Mouse (Mus musculus) limb, embryonic 12.5 days (tissue): ENCODE measurements around the gene Crb2. TPM values are rescaled to one million over a fixed set of nuclear protein-coding genes. Genes with fewer than 3 reads are reported as not detected.

Experiments
- ATAC-seq: fragments of 200-750 bp; cut with Nextera tagmentation; 2 replicates; pipeline ENCODE4 v1.8.0; 2017; ENCODE audit warnings: low read depth, moderate TSS enrichment; ENCODE audit not compliant: insufficient number of reproducible peaks, insufficient read depth, low FRiP score, low TSS enrichment
- H3K27ac ChIP-seq: fragments of 300-500 bp; sonication (generic); 2 replicates; pipeline ENCODE4 v1.5.1; 2016; ENCODE audit warnings: mild to moderate bottlenecking, moderate library complexity
- H3K27me3 ChIP-seq: fragments of 300-500 bp; sonication (generic); 2 replicates; pipeline ENCODE4 v1.6.1; 2016; ENCODE audit warnings: mild to moderate bottlenecking, moderate library complexity
- H3K36me3 ChIP-seq: fragments of 300-500 bp; sonication (generic); 2 replicates; pipeline ENCODE4 v1.6.1; 2016; ENCODE audit warnings: mild to moderate bottlenecking, moderate library complexity
- H3K4me1 ChIP-seq: fragments of 300-500 bp; sonication (generic); replicated peaks from 2 replicates; pipeline ENCODE4 v1.6.1; 2016
- H3K4me2 ChIP-seq: fragments of 300-500 bp; sonication (generic); 2 replicates; pipeline ENCODE4 v1.6.1; 2016; ENCODE audit warnings: mild to moderate bottlenecking, moderate library complexity
- H3K4me3 ChIP-seq: fragments of 300-500 bp; sonication (generic); replicated peaks from 2 replicates; pipeline ENCODE4 v1.5.1; 2016; ENCODE audit warnings: mild to moderate bottlenecking
- H3K9ac ChIP-seq: fragments of 300-500 bp; sonication (generic); replicated peaks from 2 replicates; pipeline ENCODE4 v1.6.1; 2016; ENCODE audit warnings: mild to moderate bottlenecking, moderate library complexity
- H3K9me3 ChIP-seq: fragments of 300-500 bp; sonication (generic); 2 replicates; pipeline ENCODE4 v1.6.1; 2016; ENCODE audit warnings: mild to moderate bottlenecking, moderate library complexity
- WGBS: fragments of 180-500 bp; shearing (Covaris S2); methylation state at CpG from one replicate; pipeline ENCODE4 v1.1.7; 2016; 5-methylcytosine and 5-hydroxymethylcytosine counted together
- polyA plus RNA-seq: library from polyadenylated mRNA; unstranded; fragments of >200 nt; fragmentation: Nextera tagmentation; extraction: Ambion mirVana; gene quantifications from 2 replicates; pipeline ENCODE4 v1.2.1, GENCODE M21; 2016

Gene Crb2
- polyA plus RNA-seq, 1 experiment from 2014 or later, result 0.95 TPM

DNA sequence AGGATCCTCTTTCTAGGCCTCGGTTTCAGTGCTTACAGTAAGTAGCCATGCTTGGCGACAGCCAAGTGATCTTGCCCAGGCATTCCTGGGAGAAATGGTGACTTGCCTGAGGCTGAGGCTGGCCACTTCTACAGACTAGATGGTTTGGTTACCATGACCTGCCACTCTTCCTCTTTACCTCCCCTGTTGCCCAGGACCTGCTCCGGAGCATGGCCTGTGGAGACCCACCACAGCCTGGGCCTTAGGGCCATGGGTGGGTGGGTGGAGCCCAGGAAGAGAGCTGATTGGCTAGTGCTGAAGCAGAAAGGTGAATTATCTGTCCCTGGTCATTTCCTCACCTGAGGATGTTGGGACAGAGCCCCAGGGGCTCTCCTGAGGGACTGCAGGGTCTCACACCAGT, 8.3 kb upstream of the Crb2 start:
- Histone ChIP-seq H3K36me3 (no peaks in the 10 kb centered on the region), H3K9me3 (no peaks in the 10 kb centered on the region), H3K27ac (peak overlapping the region; percentile 51; the same call in 1 of the 2 replicates), H3K4me2 (no peak overlapping the region), H3K9ac (no peak overlapping the region), H3K4me3 (no peak overlapping the region), H3K27me3 (peaks cover 7% of the 10 kb centered on the region; the same call in 1 of the 2 replicates), H3K4me1 (peaks cover 63% of the 10 kb centered on the region)
- 72% methylated on average over 3 of the region's 3 CpGs for WGBS
- ATAC-seq, result no peak

DNA sequence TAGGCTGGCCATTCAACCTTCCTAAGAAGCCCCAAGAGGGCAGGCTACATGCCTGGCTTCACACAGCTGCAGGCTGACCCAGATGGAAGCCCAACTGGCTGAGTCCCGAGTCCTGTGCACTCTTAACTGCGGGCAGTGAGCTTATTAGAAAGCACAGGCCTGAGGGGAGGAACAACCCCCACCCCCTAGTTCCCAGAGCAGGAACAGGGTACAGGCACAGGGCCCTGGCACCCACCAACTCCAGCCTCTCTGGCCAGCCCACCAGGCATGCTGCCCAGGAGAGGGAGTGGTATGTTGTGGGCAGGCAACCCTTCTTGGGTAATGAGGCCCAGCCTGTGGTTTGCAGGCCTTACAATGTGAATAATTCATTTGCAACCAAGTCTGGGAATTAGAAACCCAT, 7.1 kb upstream of the Crb2 start:
- Histone ChIP-seq H3K27me3 (peaks cover 12% of the 10 kb centered on the region), H3K9ac (0 out of 2 replicates have a peak overlapping the region, but pooled peaks have one; percentile 14), H3K9me3 (no peaks in the 10 kb centered on the region), H3K27ac (no peak overlapping the region), H3K36me3 (no peaks in the 10 kb centered on the region), H3K4me1 (peaks cover 63% of the 10 kb centered on the region), H3K4me2 (no peak overlapping the region), H3K4me3 (no peak overlapping the region)
- no peak for ATAC-seq
- 30% methylated on average over 2 of the region's 2 CpGs for WGBS

DNA sequence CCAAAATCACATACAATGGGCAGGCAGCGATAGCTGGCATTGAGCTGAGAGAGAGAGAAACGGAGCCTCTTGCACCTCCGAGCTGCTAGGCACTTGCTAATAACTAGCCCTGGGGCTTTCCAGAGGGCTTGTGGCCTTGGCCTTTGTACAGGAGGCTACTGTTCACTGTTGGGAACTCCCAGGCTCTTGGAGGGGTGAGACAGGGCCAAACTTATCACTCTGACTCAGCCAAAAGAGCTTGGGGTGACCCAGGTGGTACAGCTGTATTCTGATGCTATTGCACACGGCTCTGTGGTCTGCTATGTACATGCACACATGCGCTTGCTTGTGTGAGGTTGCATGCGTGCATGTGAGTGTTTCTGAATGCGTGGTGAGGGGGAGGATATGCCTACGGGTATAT, 6.3 kb upstream of the Crb2 start:
- H3K4me3 ChIP-seq, result no peak overlapping the region
- H3K4me1 ChIP-seq, result peaks cover 58% of the 10 kb centered on the region
- no peak overlapping the region for H3K4me2 ChIP-seq
- H3K27ac ChIP-seq, result no peak overlapping the region
- H3K9me3 ChIP-seq, result no peaks in the 10 kb centered on the region
- no peak overlapping the region for H3K9ac ChIP-seq
- no peaks in the 10 kb centered on the region for H3K36me3 ChIP-seq
- ATAC-seq, result no peak
- WGBS, result 87% methylated on average over 8 of the region's 8 CpGs
- H3K27me3 ChIP-seq, result peaks cover 13% of the 10 kb centered on the region

DNA sequence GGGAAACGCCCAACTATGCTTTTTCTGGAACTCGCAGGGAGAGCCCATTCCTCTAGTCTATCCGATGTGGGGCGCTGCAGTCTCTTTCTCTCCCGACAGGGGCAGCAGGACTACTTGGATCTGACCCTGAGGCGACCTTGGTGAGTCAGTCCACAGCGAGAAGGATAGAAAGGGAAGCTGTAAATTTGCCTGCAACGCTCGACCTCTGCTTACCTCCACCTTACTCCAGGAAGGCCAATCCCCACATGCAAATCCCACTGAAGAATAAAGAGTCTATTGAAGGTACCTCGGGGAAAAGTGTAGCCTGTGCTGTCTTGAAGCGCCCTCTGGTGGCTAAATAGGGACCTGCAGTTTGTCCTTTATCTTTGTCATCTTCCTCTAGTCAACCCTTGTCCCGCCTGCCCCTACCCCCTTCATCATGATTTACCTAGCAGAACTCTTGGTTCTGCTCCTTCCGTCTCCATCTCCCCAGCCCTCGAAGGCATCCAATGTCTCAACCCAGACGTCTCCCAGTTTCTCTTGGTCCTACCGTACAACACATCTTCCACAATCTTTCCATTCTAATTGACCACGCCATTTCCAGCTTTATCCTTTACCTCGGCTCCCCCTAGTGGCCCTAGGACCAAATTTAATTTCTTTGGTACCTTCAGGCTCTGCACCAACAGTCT, 4.3 kb upstream of the Crb2 start:
- peak; percentile 50 for ATAC-seq
- Histone ChIP-seq H3K4me2 (peak overlapping the region; percentile 44), H3K36me3 (no peaks in the 10 kb centered on the region), H3K27ac (no peak overlapping the region), H3K4me3 (peak overlapping the region; percentile 28), H3K27me3 (peaks cover 26% of the 10 kb centered on the region), H3K9ac (no peak overlapping the region), H3K9me3 (no peaks in the 10 kb centered on the region), H3K4me1 (peaks cover 51% of the 10 kb centered on the region)
- WGBS, result 0% methylated on average over 18 of the region's 18 CpGs

DNA sequence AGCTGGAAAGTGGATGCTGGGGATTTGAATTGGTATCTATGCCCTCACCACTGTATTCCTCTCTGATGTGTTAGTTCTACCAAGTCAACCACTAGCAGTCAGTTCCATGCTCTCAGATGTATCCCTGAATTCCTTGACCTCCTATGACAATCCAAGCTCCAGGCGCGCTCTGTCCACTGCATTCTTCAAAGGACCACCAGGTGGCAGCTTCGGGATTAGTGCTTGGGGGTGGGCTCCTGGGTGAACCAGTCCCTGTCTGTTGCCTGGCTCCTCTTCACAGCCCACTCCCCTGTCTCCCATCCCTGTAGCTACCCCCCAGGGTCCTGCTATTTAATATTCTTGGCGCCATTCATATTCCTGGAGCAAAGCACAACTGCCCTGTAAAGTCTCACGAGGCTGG, 1.5 kb upstream of the Crb2 start:
- H3K36me3 ChIP-seq, result no peaks in the 10 kb centered on the region
- no peaks in the 10 kb centered on the region for H3K9me3 ChIP-seq
- no peak overlapping the region for H3K27ac ChIP-seq
- H3K9ac ChIP-seq, result no peak overlapping the region
- ATAC-seq, result no peak
- peaks cover 40% of the 10 kb centered on the region for H3K4me1 ChIP-seq
- H3K4me2 ChIP-seq, result no peak overlapping the region
- WGBS, result 7% methylated on average over 5 of the region's 5 CpGs
- peaks cover 39% of the 10 kb centered on the region for H3K27me3 ChIP-seq
- H3K4me3 ChIP-seq, result no peak overlapping the region

DNA sequence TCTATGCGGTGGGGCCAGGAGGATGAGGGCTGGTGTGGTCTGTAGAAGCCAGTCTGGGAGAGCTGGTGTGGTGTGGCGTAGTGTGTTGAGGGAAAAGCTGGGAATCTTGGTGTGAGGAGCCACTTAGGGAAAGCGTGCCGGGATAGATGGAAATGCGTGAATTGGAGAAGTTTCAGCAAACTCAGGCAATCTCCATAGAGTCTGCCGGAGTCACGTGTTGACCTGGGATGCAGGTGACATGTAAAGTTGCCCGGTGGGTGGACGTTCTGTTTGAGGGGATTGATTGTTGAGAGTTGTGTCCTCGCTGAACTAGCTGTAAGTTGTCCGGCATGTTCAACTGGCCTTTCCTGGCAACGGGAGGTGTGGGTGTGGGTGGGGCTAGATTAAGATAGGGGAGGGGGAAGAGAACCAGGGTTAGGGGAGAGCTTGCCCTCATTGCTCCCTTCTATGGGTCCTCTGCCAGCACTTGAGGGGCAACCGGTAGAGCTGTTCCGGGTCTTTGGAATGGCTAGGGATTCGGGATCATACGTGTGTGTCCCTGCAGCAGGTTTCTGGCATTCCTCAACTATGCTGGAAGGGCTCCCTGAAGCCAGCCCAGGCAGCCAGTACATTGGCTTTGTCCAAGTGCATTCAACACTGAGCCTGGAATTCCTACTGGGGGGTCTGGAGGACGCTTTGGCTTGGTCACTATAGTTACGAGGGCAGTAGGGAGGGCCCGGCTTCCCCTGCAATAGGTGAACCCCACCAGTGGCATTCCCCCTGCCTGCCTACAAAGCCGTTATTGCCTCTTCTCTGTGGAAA, 762 bp downstream of the Crb2 start:
- H3K9ac ChIP-seq, result peak overlapping the region; percentile 47; the same call in 1 of the 2 replicates
- H3K4me3 ChIP-seq, result peak overlapping the region; percentile 31

DNA sequence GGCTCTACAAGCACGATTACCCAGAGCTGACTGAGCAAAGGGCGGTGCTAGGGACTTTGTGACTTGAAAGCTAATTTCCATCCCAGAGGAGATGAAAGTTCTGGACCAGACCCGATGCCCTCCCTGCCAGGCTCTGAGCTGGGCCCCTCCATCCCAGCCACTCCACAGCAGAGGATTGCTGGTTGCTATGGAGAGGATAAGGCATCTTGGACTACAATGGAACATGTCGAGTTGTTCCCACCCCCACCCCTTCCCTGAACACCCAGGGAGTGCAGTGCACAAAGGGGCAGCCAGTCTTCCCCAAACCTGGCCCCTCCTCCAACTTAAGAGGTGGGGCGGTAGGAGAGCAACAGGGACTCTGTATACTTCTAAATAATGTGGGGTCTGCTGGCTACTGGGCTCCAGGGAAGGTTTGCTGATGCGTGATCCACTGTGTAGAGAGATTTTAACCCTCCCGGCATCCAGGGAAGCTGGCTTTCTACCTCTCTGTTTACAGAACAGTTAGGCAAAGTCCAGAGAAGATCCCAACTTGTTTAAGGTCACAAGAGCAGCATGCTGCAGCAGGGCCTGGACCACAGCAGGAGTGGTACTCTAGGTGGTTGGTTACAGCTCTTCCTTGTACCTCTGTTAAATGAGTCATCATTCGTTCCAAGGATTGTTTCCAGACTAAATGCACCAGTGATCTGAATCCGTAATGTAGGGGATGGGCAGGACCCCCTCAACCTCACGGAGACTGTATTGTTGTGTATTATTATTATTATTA, 2.1 kb downstream of the Crb2 start:
- no peak overlapping the region for H3K4me3 ChIP-seq
- WGBS, result 42% methylated on average over 10 of the region's 10 CpGs
- ATAC-seq, result no peak
- H3K4me1 ChIP-seq, result peaks cover 57% of the 10 kb centered on the region
- H3K9ac ChIP-seq, result no peak overlapping the region
- H3K36me3 ChIP-seq, result no peaks in the 10 kb centered on the region
- no peak overlapping the region for H3K27ac ChIP-seq
- H3K9me3 ChIP-seq, result no peaks in the 10 kb centered on the region
- peaks cover 48% of the 10 kb centered on the region for H3K27me3 ChIP-seq
- H3K4me2 ChIP-seq, result no peak overlapping the region

More for the DNA sequence above, 762 bp downstream of the Crb2 start:
- peak overlapping the region; percentile 57 for H3K4me2 ChIP-seq
- peaks cover 48% of the 10 kb centered on the region for H3K27me3 ChIP-seq
- WGBS, result 8% methylated on average over 20 of the region's 20 CpGs
- H3K27ac ChIP-seq, result no peak overlapping the region
- H3K4me1 ChIP-seq, result peaks cover 51% of the 10 kb centered on the region
- ATAC-seq, result no peak
- no peaks in the 10 kb centered on the region for H3K9me3 ChIP-seq
- no peaks in the 10 kb centered on the region for H3K36me3 ChIP-seq

DNA sequence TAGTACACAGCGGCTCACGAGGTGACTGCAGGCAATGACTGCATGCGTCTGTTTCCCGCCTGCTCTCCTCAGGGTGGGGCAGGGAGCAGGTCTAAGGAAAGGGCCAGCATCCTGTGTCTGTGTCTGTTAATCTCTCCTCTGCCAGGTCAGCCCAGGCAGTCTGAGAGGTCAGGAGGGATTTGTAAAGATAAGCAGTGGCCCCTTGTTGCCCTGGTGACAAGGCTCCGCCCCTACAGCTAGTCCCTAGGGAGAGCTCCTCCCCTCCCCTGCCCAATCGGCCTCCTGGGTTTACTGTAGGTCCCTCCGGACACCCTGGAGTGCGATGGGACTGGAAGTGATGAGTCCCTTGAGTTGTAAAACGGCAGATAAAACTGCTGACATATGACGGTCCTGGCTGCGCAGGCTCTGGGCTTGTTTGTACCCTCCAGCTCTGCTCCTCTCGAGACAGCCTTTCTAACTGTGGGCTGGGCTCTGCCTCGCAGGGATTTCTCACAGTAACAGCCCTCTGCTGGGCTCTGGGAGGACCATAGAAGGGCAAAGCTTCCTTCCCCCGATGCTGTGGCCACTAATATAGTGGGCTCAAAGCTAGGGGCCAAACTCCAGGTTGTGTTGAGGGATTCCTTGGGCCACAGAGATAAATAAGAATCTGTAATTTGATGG, 4.4 kb downstream of the Crb2 start:
- H3K9ac ChIP-seq, result no peak overlapping the region
- H3K4me2 ChIP-seq, result peak overlapping the region; percentile 45
- no peaks in the 10 kb centered on the region for H3K9me3 ChIP-seq
- WGBS, result 4% methylated on average over 14 of the region's 14 CpGs
- peak overlapping the region; percentile 19; the same call in 1 of the 2 replicates for H3K4me3 ChIP-seq
- no peak for ATAC-seq
- no peaks in the 10 kb centered on the region for H3K36me3 ChIP-seq
- peaks cover 57% of the 10 kb centered on the region for H3K4me1 ChIP-seq
- peaks cover 36% of the 10 kb centered on the region for H3K27me3 ChIP-seq
- 0 out of 2 replicates have a peak overlapping the region, but pooled peaks have one; percentile 12 for H3K27ac ChIP-seq

DNA sequence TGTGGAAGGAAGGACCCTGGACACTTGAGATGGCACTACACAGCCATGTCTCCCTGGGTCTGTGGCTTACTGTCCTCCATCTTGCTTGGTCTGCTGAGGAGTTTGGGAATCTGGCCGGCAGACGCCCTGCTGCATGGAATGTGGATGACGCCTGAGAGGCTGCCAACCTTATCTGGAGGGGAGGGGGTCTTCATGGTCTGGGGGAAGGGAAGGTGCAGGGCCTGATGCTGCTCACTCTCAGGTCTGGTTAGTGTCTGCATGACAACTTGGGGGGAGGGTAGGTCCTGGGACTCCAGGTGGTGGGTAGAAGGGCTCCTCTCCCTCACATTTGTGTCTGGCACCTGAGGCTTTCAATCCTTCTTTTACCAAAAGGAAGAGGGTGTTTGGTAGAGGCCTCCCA, 5.4 kb downstream of the Crb2 start:
- Histone ChIP-seq H3K9ac (no peak overlapping the region), H3K36me3 (no peaks in the 10 kb centered on the region), H3K4me3 (no peak overlapping the region), H3K9me3 (no peaks in the 10 kb centered on the region), H3K4me2 (no peak overlapping the region), H3K27me3 (peaks cover 34% of the 10 kb centered on the region), H3K4me1 (peaks cover 52% of the 10 kb centered on the region), H3K27ac (no peak overlapping the region)
- WGBS, result 24% methylated on average over 3 of the region's 3 CpGs
- no peak for ATAC-seq

DNA sequence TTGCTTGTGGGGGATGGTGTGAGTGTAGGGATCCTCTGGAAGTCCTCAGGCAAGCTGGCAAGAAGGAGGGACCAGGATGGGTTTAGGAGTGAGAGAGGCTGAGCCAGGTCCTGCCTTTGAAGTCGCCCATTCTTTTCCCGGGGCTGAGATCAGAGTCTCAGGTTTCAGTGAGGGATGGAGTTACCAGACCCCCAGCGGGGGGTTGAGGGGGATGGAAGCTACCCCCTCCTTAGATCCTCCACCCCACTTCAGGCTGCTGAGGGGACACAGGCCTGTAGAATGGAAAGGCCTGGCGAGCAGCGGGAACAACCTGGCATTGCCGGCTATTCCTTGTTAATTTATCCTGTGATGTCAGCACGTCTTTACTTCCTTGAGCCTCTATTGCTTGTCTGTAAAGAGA, 6.0 kb downstream of the Crb2 start:
- H3K4me2 ChIP-seq, result no peak overlapping the region
- H3K9ac ChIP-seq, result no peak overlapping the region
- peaks cover 34% of the 10 kb centered on the region for H3K27me3 ChIP-seq
- no peaks in the 10 kb centered on the region for H3K9me3 ChIP-seq
- ATAC-seq, result no peak
- H3K4me3 ChIP-seq, result no peak overlapping the region
- WGBS, result 6% methylated on average over 7 of the region's 7 CpGs
- no peak overlapping the region for H3K27ac ChIP-seq
- peaks cover 49% of the 10 kb centered on the region for H3K4me1 ChIP-seq
- H3K36me3 ChIP-seq, result no peaks in the 10 kb centered on the region

DNA sequence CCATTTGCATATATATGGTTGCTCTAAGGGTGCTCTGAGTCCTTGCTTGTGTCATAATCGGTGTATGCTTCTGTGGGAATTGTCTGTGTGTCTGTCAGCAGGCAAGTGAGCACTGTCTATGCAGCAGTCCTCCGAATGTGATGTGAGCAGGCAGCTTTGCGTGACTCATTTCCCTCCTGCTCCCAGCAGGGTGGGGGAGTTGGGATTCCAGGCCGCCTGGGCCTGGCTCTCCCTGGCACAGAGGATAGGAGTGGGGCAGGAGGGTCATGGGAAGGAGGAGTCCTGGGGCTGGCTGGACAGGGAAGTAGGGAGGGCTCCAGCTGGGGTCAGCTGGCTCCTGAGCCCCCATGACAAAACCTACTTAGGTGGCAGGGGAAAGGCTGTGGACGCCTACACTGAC, 8.4 kb downstream of the Crb2 start:
- peaks cover 48% of the 10 kb centered on the region for H3K4me1 ChIP-seq
- H3K9ac ChIP-seq, result no peak overlapping the region
- H3K4me3 ChIP-seq, result no peak overlapping the region
- no peaks in the 10 kb centered on the region for H3K9me3 ChIP-seq
- H3K36me3 ChIP-seq, result no peaks in the 10 kb centered on the region
- 62% methylated on average over 5 of the region's 5 CpGs for WGBS
- peaks cover 39% of the 10 kb centered on the region for H3K27me3 ChIP-seq
- no peak overlapping the region for H3K27ac ChIP-seq
- no peak overlapping the region for H3K4me2 ChIP-seq
- no peak for ATAC-seq
